Mouse (Mus musculus) thymus, adult 2 months (tissue): ENCODE measurements around the gene Ntm.

ENCODE experiments used
- CTCF ChIP-seq: fragments of 200-500 bp; IDR thresholded peaks from 2 replicates; pipeline ENCODE4 v1.5.1; 2012; ENCODE audit warnings: mild to moderate bottlenecking, control low read depth, low read length, moderate library complexity, borderline replicate concordance; ENCODE audit not compliant: control insufficient read depth, poor library complexity, insufficient read depth; ENCODE audit errors: extremely low read depth
- POLR2A ChIP-seq: fragments of 200-500 bp; IDR thresholded peaks from 2 replicates; pipeline ENCODE4 v1.6.1; 2012; ENCODE audit warnings: mild to moderate bottlenecking, low read length, control low read depth, moderate library complexity; ENCODE audit not compliant: control insufficient read depth, poor library complexity, insufficient read depth; ENCODE audit errors: extremely low read depth

GRCm38 (mm10) chr9:29645796-29646400 lies 317.0 kb downstream of the Ntm start:
- TF ChIP-seq CTCF = no peak
- TF ChIP-seq POLR2A = no peak
